In genomic region chr19:38930788-38931565, GRCm38 (mm10) we compare ENCODE assay signal across 8 mouse cellular contexts. TPM values are rescaled to one million over a fixed set of nuclear protein-coding genes. Genes with fewer than 3 reads are reported as not detected.
A peak's percentile ranks its signal among the peaks of the same experiment; 100 is the strongest.
DNase-seq lines count a peak whose midpoint lies in the region; ATAC-seq lines count a peak whose summit lies in the region.

Gene Hells (plus strand): TSS chr19:38930915.

- ATAC-seq in hindbrain, embryonic 14.5 days (ENCODE audit: low FRiP score), result peak; percentile 95

- no peaks in the 10 kb centered on the region; the same call in 1 of the 2 replicates for H3K36me3 ChIP-seq in hindbrain, embryonic 14.5 days (replicated peaks; ENCODE audit: control insufficient read depth, insufficient read depth)

- H3K4me1 ChIP-seq in hindbrain, embryonic 14.5 days (replicated peaks; ENCODE audit: control insufficient read depth, insufficient read depth, low read length), result peaks cover 14% of the 10 kb centered on the region; the same call in 1 of the 2 replicates

- peak within 1 kb of the TSS; percentile 76 for H3K4me3 ChIP-seq in hindbrain, embryonic 14.5 days (replicated peaks; ENCODE audit: low read length)

- under 1% methylated on average over 72 of the region's 76 CpGs for WGBS in hindbrain, embryonic 14.5 days

- no peaks in the 10 kb centered on the region for H3K27me3 ChIP-seq in hindbrain, embryonic 14.5 days (ENCODE audit: control insufficient read depth, insufficient read depth, low read length)

- peak within 1 kb of the TSS; percentile 54 for H3K27ac ChIP-seq in hindbrain, embryonic 14.5 days

- H3K9me3 ChIP-seq in hindbrain, embryonic 14.5 days (ENCODE audit: control insufficient read depth, low read length), result no peaks in the 10 kb centered on the region

- H3K9ac ChIP-seq in hindbrain, embryonic 14.5 days, result peak within 1 kb of the TSS; percentile 91

- H3K4me2 ChIP-seq in hindbrain, embryonic 14.5 days (replicated peaks), result peak within 1 kb of the TSS; percentile 98

- DNase-seq in R1 (ENCODE audit: low read depth, low spot score), result peak; percentile 98
- DNase-seq in cerebellum, postnatal 14 days, result peak; percentile 91 to 93
- DNase-seq in frontal cortex, postnatal 25 days (ENCODE audit: low spot score in 2 of 2), result peak; percentile 47 to 62
- DNase-seq in hindbrain, embryonic 14.5 days (ENCODE audit: low spot score), result peak; percentile 91
- DNase-seq in layer of hippocampus, postnatal 25 days (ENCODE audit: extremely low spot score in 1 of 2, low spot score in 1 of 2), result peak; percentile 69 to 81
- peak; percentile 82 for DNase-seq in lung, postnatal 25 days (ENCODE audit: low spot score)
- peak; percentile 77 for DNase-seq in retina, adult 2 months (ENCODE audit: low read depth, low spot score)
- DNase-seq in thymus, postnatal 25 days, result peak; percentile 91

RNA-seq across cellular contexts. Expression of gene Hells, which starts in this region (rescaled TPM):
- 9.1 and 10.9 TPM in 2 replicates for polyA plus RNA-seq in hindbrain, embryonic 14.5 days (2014; fragmentation: Nextera tagmentation; extraction: Ambion mirVana)
- total RNA-seq in layer of hippocampus, postnatal 25 days (2021), result 1 to 10 TPM; 2.7 to 5.7 TPM

Comparison
In these comparisons a context has a peak if more than half of its experiments do, and no peak if none do; other contexts are left out.
1. Peak in every context shown above with its lines: DNase-seq, ATAC-seq, H3K4me3 ChIP-seq and H3K27ac ChIP-seq.